Mouse (Mus musculus) thymus, adult 2 months (tissue): ENCODE measurements around the gene Abcg8.

Source experiments
- CTCF ChIP-seq: fragments of 200-500 bp; IDR thresholded peaks from 2 replicates; pipeline ENCODE4 v1.5.1; 2012; ENCODE audit warnings: mild to moderate bottlenecking, control low read depth, low read length, moderate library complexity, borderline replicate concordance; ENCODE audit not compliant: control insufficient read depth, poor library complexity, insufficient read depth; ENCODE audit errors: extremely low read depth
- POLR2A ChIP-seq: fragments of 200-500 bp; IDR thresholded peaks from 2 replicates; pipeline ENCODE4 v1.6.1; 2012; ENCODE audit warnings: mild to moderate bottlenecking, low read length, control low read depth, moderate library complexity; ENCODE audit not compliant: control insufficient read depth, poor library complexity, insufficient read depth; ENCODE audit errors: extremely low read depth

- TF ChIP-seq CTCF: no peak
- TF ChIP-seq POLR2A: no peak
These were observed 34.2 kb upstream of the Abcg8 start for GRCm38 (mm10) chr17:84641893-84642292.
